Mouse (Mus musculus): Measurements from ENCODE around the gene Gpr83.

The Gpr83 gene

DNA sequence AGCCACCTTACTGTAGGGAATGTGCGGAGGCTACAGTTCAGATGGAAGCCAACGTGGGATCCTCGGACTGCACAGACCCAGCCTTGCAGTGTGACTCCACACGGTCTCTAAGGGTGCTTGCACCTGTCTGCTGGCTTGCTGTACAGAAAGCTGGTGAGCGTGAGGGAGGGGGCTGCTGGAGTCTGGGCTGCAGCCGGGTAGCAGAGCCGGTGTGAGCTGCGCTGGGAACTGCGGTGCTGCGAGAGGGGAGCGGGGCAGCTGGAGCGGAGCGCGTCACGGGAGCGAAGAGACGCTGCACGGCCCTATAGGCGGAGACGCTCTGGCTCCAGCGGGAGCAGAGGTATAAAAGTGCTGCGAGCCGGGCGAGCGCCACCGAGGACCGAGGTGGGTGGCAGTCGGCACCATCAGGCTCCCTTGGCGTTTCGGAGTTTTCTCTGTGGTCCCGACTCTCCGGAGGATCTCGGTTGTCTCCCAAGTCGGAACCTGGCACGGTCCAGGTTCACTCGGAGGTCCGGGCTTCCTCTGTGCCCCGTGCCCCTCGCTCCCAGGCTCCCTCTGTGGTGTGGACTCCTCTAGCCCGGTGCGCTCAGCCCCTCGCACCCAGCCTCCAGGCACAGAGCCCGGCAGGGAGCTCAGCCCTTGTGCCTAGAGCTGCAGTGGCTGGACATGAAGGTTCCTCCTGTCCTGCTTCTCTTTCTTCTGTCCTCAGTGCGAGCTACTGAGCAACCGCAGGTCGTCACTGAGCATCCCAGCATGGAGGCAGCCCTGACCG is at the start of gene Gpr83:
TSS of gene Gpr83 (plus strand) at position 343 of the 772 bp plus-strand sequence.
- no peak for DNase-seq (ENCODE audit: low spot score)

DNA sequence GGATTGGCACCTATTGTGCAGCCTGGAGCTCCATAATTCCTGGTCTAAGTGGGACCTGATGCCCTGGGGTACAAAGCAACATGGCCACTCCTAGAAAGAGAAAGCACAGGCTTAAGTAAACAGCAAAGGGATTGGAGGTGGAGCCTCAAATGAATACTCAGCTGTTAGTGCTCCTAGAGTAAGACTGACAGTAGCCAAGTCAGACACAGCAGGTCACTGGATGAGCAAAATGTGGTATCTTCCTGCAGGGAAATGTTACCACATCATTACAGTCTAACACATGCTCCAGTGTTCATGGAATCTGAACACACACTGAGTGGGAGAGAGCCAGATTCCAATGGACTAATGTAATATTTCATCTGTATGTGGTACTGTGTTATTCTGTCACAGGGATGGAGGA is 38.6 kb upstream of the Gpr83 start:
- DNase-seq (ENCODE audit: low spot score), result no peak

- DNase-seq (ENCODE audit: low spot score), result no peak
Observed at GRCm38 (mm10) chr9:14824840-14825239, 35.2 kb upstream of the Gpr83 start.

- no peak for DNase-seq (ENCODE audit: low spot score)
Observed at GRCm38 (mm10) chr9:14827875-14828274, 32.1 kb upstream of the Gpr83 start.

- DNase-seq (ENCODE audit: low spot score), result no peak
Observed at GRCm38 (mm10) chr9:14832046-14832445, 28.0 kb upstream of the Gpr83 start.

DNA sequence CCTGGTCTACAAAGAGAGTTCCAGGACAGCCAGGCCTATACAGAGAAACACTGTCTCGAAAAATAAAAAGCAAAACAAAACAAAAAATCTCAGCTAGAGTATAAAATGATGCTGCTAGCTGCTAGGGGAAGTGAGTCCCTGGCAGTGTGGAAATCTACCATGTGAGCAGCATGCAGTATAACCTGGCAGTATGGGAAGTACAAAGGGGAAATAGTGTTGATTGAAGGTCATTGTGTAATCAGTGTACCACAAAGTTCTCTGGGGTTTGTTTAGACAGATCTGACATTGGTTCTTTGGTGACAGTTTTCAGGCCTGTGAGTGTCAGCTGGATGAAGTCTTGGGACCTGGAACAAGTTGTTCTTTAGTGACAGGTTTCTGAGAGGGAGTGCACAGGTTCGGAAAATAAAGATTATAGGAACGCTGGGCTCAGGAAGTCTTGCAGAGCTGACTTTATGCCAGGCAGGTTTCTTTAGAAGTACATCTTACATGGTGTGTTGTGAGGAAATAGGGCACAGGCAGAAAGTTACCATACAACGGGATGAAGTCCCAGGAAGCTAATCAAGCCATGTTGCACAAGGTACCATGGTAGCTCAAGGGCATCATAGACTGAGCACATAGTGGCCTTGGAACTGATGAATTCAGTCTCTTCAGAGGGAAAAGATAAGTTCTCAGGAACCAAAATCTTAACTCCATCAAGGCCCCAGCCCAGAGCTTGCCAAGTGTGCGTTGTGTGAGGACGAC is 24.5 kb upstream of the Gpr83 start:
- DNase-seq (ENCODE audit: low spot score), result no peak

GRCm38 (mm10) chr9:14839527-14839926 is 20.5 kb upstream of the Gpr83 start:
- no peak for DNase-seq (ENCODE audit: low spot score)

DNA sequence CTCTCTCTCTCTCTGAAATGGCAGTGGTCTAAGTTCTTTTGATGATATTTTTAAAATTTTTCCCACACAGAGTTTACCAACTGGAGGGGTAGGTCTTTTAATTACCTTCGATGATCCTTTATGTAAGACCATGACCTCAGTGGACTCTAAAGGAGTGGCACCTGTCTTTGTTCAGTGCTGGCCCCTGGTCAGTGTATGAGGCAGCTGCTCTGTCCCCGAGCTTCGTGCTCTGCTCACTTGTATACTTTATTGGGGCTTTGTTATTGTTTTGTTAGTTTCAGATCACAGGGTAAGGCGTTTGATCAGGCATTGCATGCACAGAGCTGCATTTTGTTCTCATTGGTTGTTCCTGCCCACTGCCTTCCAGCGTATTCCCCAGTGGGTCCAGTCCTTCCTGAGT is 20.0 kb upstream of the Gpr83 start:
- DNase-seq (ENCODE audit: low spot score), result no peak

- no peak for DNase-seq (ENCODE audit: low spot score)
Observed at GRCm38 (mm10) chr9:14841878-14842761, 17.9 kb upstream of the Gpr83 start.

DNA sequence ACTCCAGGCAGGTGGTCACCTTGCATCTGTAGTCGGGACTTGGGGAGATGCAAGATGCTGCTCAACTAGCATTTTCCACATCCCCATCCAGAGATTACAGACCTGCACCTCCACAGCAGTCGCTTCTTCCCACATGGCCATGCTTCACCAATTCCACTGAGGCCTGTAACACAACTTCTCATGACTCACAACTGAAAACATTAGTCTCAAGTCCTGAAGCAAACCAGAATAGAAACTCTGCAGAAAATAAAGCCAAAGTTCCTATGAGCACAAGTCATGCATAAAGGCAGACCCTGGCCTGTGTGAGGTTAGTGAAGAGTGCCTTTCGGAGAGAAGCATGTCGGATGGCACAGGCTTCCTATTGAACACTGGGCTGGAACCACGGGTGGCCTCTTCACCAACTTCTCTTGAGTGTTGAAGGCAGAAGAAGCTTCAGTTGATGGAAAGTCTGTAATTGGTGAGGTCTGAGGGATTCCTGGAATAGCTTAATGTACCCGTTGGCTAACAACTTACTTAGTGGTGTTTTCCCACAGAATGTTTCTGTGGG is 16.6 kb upstream of the Gpr83 start:
- DNase-seq (ENCODE audit: low spot score), result no peak

GRCm38 (mm10) chr9:14843901-14844300 is 16.1 kb upstream of the Gpr83 start:
- DNase-seq (ENCODE audit: low spot score), result no peak

DNA sequence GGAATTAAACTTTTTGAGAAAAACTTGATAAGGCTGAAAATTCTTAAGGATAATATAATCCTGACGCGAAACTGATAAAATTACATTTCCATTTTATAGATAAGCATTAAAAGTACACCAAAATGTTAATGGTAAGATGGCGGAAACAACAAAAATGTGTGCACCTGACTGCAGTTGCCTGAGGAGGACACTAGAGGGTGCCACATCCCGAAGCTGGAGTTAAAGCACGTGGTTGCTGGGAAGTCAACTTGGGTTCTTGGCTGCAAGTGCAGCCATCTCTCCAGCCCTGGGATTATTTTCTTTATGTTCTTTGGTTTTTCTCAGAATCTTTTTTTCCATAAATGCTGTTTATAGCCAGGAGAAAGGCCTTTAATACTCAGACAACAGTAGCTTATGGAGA is 13.6 kb upstream of the Gpr83 start:
- DNase-seq (ENCODE audit: low spot score), result no peak

- no peak for DNase-seq (ENCODE audit: low spot score)
Observed at GRCm38 (mm10) chr9:14848267-14848935, 11.6 kb upstream of the Gpr83 start.

DNA sequence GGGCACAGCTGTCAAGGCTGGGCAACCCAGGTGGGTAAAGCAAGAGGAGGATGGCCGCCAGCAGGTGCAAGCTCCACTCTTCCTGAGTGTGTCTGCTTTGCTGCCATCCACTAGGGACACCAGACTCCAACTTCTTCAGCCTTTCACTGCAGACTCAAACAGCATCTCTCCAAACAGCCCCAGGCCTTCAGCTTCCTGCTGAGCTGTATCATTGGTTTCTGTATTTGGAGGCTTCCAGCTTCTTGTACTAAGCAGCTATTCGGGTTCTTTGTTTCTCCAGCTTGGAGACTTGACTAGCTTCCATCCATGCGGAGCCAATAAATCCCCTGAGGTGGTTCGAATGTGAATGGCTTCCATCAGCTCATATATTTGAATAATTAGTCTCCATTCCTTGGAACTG is 5.4 kb upstream of the Gpr83 start:
- DNase-seq (ENCODE audit: low spot score), result no peak

GRCm38 (mm10) chr9:14856922-14857654 is 2.9 kb upstream of the Gpr83 start:
- no peak for DNase-seq (ENCODE audit: low spot score)

DNA sequence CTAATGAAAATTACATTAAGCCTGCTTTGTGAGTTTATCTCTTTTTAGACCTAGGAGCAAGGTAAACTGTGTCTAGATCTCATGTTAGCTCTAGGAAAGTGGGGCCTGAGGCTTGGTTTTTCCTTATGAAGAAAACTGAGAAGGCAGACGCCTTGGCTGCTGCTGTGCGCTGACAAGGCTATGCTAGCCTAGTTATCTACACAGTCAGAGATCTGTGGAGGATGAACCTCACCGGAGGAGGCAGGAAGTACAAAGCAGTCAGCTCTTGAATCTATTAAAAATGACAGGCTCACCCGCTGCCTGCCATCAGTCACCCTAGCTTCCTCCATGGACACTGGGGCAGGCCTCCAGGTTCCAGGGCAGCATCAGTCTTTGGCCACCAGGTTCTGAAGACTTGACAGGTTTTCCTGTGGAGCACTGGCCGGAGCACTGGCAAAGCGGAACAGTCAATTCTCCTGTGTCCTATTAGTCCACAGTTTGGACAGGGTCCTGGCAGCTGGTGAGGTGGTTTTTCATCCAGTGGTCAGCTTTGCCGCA is 1.8 kb upstream of the Gpr83 start:
- DNase-seq (ENCODE audit: low spot score), result no peak

DNA sequence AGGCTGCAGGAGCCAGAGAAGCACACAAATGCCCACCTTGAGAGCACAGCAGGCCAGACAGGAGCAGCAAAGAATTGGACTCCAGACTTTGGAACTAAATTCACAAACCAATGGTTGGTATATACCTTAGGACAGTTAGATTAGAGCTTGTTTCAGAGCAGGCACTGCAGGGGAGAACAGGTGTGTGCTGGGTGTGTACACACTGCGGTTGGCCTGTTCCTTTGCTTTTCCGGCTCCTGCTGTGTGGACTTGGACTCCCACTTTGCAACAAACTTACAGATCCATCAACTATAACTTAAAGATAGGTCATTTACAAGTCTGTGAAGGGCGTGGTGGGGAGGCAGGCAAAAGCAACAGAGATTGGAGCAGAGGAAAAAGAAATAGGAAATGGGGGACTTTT is 1.2 kb upstream of the Gpr83 start:
- no peak for DNase-seq (ENCODE audit: low spot score)

GRCm38 (mm10) chr9:14863126-14863525 is 3.1 kb downstream of the Gpr83 start:
- DNase-seq (ENCODE audit: low spot score), result no peak

- no peak for DNase-seq (ENCODE audit: low spot score)
Observed at GRCm38 (mm10) chr9:14864726-14865125, 4.7 kb downstream of the Gpr83 start.

DNA sequence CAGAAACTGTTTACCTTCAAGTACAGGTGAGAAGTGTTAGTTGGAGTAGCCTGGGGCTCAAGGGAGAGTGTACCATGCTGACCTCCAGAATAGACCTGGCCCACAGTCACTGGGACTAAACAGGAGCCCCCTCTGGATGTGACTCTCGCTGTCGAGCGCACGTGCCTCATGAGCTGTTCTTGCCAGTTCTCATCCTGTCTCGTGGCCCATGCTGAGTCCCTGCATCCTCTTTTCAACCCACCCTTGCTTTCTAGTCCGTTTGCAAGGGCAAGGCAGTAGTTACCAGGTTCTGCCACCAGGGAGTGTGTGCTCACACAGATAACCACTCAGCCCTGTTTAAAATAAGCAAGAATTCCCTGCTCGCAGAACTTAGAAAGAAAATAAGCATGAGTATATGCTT is 6.9 kb downstream of the Gpr83 start:
- DNase-seq (ENCODE audit: low spot score), result no peak

DNA sequence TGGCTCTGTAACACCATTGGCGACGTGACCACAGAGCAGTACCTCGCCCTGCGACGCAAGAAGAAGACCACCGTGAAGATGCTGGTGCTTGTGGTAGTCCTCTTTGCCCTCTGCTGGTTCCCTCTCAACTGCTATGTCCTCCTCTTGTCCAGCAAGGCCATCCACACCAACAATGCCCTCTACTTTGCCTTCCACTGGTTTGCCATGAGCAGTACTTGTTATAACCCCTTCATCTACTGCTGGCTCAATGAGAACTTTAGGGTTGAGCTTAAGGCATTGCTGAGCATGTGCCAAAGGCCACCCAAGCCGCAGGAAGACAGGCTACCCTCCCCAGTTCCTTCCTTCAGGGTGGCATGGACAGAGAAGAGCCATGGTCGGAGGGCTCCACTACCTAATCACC is 8.3 kb downstream of the Gpr83 start:
- no peak for DNase-seq (ENCODE audit: low spot score)

Data from testis, postnatal 14 days (tissue).